Mouse (Mus musculus) A20 (cell line): ENCODE measurements around the gene Olfr378.

Experiments
- DNase-seq: peaks from one replicate; pipeline ENCODE4 v3.0.0-alpha.2; 2011; ENCODE audit warnings: low read depth, low spot score

Gene Olfr378

GRCm38 (mm10) chr11:73428377-73428776 is at the start of gene Olfr378:
Gene Olfr378, minus strand, starts transcription at chr11:73428477.
- no peak for DNase-seq

- no peak for DNase-seq
Measured at GRCm38 (mm10) chr11:73457408-73457807, 29.1 kb upstream of the Olfr378 start, which contains the start of gene Olfr380. Gene Olfr380, minus strand, starts transcription at chr11:73457508.

GRCm38 (mm10) chr11:73399514-73399913 is 28.8 kb downstream of the Olfr378 start, which contains the start of gene Olfr1:
Gene Olfr1, minus strand, starts transcription at chr11:73399614.
- no peak for DNase-seq

- DNase-seq, result peak; percentile 1
Measured at GRCm38 (mm10) chr11:73395374-73395773, 32.9 kb downstream of the Olfr378 start.
